Mouse (Mus musculus) urinary bladder, postnatal 14 days (tissue): ENCODE data around the gene A830031A19Rik.

Experiments used
- DNase-seq: peaks from one replicate; pipeline ENCODE4 v3.0.0; 2021; ENCODE audit warnings: low spot score

The A830031A19Rik gene

GRCm38 (mm10) chr11:24076821-24077730 is 2.2 kb upstream of the A830031A19Rik start:
- peak; percentile 51 for DNase-seq

DNA sequence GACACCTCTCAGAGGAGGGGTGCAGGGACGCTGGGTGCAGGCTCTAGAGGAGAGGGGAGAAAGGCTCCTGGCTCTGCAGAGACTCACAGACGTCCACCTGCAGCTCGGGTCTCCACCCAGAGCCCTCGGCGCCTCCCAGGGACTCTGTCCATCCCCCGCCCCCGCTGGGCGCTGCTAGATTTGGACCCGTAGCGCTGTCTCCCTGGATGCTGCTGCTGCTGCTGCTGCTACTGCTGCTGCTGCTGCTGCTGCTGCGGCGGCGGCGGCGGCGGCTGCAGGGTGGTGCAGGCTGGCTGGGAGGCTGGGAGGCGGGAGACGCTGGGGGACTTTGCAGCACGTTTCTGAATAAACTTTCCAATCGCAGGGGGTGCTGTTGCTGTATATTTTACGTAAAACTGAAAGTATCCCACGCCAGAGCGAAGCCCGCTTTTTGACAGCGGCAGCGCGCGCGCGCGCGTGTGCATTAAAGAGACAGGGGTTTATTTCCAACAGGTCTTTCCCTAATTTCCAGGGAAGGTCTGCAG is 1.3 kb upstream of the A830031A19Rik start:
- DNase-seq: peak; percentile 35

GRCm38 (mm10) chr11:24075486-24076126 is 752 bp upstream of the A830031A19Rik start:
- DNase-seq: no peak

GRCm38 (mm10) chr11:24074021-24074591 is 748 bp downstream of the A830031A19Rik start:
- no peak for DNase-seq

DNA sequence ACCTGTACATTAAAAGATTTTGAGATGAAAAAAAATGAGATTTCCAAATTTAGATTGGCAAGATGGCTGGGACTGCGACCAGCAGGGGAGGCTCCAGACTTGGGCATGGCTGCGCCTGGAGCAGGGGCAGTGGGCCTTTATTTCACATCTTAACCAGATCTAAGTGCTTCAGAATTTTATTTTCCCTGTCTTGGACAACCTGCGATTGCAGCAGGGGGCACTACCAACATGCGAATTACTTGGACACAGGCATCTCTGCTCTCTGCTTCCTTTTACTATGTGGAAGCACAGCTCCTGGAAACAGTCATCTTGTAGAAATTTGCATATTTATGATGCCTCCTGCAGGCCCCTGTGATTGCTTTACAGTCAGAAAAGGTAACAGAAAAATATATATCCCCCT is 9.5 kb downstream of the A830031A19Rik start:
- DNase-seq: no peak

GRCm38 (mm10) chr11:24064221-24064620 is 10.6 kb downstream of the A830031A19Rik start:
- no peak for DNase-seq

DNA sequence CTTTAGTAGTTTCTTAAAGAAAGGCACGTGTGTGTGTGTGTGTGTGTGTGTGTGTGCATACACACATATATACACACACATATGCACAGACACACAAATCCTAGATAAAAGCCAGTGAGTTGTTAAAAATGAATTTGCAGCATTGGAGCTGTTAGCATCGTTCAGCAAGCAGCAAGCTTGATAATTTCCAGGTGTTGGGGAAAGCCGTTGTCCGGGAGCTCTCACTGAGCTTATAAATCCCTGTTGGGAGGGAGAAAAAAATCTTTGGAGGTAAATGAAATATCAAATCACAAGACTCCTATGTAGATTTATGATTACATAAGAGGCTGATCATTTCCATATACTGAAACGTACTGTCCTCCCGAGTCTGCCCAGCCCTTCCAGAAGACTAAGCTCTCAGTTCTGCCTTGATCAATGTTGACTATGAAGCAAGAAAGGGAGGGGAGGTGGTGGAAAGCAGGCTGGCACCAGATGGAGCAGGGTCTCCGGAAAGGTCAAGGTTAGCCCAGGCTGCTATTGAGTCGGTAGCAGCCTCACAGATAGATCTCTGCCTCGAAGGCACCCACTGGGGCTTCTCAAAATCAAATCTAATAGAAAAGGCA is 12.3 kb downstream of the A830031A19Rik start:
- DNase-seq: no peak

GRCm38 (mm10) chr11:24061819-24062218 is 13.0 kb downstream of the A830031A19Rik start:
- no peak for DNase-seq

GRCm38 (mm10) chr11:24060428-24060827 is 14.4 kb downstream of the A830031A19Rik start:
- no peak for DNase-seq

- DNase-seq: no peak
Measured at GRCm38 (mm10) chr11:24059137-24059536, 15.7 kb downstream of the A830031A19Rik start.

- no peak for DNase-seq
Measured at GRCm38 (mm10) chr11:24052882-24053281, 22.0 kb downstream of the A830031A19Rik start.

- DNase-seq: no peak
Measured at GRCm38 (mm10) chr11:24050032-24050757, 24.7 kb downstream of the A830031A19Rik start.

GRCm38 (mm10) chr11:24049226-24050031 is 25.4 kb downstream of the A830031A19Rik start:
- peak; percentile 72 for DNase-seq

GRCm38 (mm10) chr11:24044025-24044424 is 30.8 kb downstream of the A830031A19Rik start:
- DNase-seq: no peak

DNA sequence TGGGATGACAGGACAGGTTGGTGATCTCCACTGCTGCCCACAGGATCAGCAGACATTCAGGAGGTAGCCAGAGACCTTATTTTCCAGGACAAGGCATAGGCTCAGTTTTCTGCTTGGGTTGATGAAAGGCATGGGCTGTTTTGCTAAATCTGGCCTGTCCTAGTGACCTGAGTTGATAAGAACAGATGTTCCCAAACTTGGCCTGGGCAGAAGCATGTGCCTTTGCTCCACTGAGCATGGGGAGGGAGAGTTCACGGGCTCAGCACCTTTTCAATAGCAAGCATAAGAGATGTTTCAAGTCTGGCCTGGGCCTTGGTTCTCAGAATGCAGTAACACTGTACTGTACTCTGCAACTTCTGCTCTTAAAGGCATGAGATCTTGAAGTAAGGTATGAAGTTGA is 54.1 kb downstream of the A830031A19Rik start:
- DNase-seq: no peak

GRCm38 (mm10) chr11:24018783-24019182 is 56.1 kb downstream of the A830031A19Rik start:
- no peak for DNase-seq

GRCm38 (mm10) chr11:24016647-24017179 is 58.1 kb downstream of the A830031A19Rik start:
- DNase-seq: no peak

DNA sequence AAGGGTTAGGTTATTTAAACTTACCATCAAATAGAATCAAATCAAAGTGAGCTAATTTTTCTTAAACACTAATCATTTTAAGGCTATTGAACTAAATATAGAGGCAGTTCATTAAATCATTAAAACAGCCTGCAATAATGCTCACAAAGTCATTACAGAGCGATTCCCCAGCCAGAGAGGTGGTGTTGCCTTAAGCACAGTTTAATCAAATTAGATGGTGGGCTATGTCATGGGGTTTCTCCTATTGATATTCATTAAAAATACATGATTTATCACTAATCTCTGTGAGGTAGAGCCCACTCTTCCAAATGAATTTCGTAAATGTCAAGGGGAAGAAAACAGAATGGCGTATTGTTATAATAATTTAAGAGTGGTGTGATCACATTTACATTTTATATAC is 58.8 kb downstream of the A830031A19Rik start:
- DNase-seq: no peak

DNA sequence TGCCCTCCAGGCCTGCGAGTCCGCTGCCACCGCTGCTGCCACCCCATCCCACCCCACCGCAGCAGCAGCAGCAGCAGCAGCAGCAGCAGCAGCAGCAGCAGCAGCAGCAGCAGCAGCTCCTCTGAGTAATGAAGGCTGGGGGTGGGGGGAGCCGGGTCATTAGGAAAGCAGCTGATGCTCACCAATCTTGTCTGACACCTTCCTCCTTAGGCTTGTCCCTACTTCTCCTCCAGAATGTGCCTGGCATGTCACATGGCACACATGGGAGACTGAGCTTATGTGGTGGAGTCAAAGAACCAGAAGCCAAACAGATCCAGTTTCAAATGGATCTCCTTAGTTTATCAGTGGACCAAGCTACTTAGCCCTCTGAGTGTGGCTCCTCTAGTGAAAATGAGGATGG is 60.2 kb downstream of the A830031A19Rik start:
- no peak for DNase-seq

DNA sequence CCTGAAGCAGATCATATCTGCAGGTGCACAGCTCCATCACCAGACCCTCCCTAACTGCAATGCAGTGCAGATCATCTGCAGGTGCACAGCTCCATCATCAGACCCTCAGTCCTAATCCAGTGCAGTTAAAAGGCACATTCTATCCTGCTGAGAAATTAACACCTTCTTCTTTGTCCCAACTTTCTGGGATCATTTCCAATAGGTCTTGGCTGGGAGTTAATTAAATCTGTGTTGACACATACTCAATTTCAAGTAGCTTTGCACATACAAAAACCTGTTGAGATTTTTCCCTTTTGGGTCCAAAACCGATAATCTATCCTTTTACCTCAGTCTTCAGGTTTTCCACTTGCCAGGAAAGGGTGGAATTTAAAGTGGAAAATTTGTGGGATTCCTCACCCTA is 62.6 kb downstream of the A830031A19Rik start:
- DNase-seq: no peak
